ENCODE assay signal across 10 mouse cellular contexts in genomic region chr5:114942766-114943130, GRCm38 (mm10). TPM values are rescaled to one million over a fixed set of nuclear protein-coding genes. Genes with fewer than 3 reads are reported as not detected.
DNase-seq lines count a peak whose midpoint lies in the region; ATAC-seq and TF ChIP-seq lines count a peak whose summit lies in the region.
"Had no signal": no experiment of that assay in that cellular context is flagged by ENCODE, and none has a peak within 500 bp of the region (broad histone marks: within the 10 kb centered on the region; RNA-seq: fewer than 3 reads in every experiment).

No protein-coding gene starts in this region.

- WGBS in kidney, adult 2 months, result 29% methylated on average over 4 of the region's 4 CpGs
- WGBS in hindbrain, embryonic 13.5 days, result 40% methylated on average over 4 of the region's 4 CpGs
- WGBS in midbrain, embryonic 12.5 days, result 41% methylated on average over 4 of the region's 4 CpGs

- no peak for DNase-seq in kidney, adult 2 months
- DNase-seq in kidney, postnatal 36 days, result no peak
- DNase-seq in right cerebral cortex, postnatal 14 days, result no peak
- no peak for DNase-seq in adrenal gland, postnatal 36 days
- no peak for DNase-seq in thymus, postnatal 36 days

- peaks cover 3% of the 10 kb centered on the region; the same call in 1 of the 2 replicates for H3K36me3 ChIP-seq in kidney, adult 2 months (ENCODE audit: control insufficient read depth, insufficient read depth, low read length)
- H3K36me3 ChIP-seq in hindbrain, embryonic 13.5 days, result peaks cover 22% of the 10 kb centered on the region
- peaks cover 23% of the 10 kb centered on the region for H3K36me3 ChIP-seq in midbrain, embryonic 12.5 days

- peak overlapping the region; percentile 73 for H3K4me3 ChIP-seq in kidney, adult 2 months (ENCODE audit: insufficient read depth, low read depth, low read length)
- H3K4me3 ChIP-seq in bone marrow macrophage, adult 2 months (ENCODE audit: insufficient read depth, low read length), result peak overlapping the region; percentile 75
- H3K4me3 ChIP-seq in hindbrain, embryonic 13.5 days, result peak overlapping the region; percentile 67
- peak overlapping the region; percentile 70 for H3K4me3 ChIP-seq in midbrain, embryonic 12.5 days

- H3K4me1 ChIP-seq in kidney, adult 2 months (ENCODE audit: control insufficient read depth, insufficient read depth, low read length), result peaks cover 5% of the 10 kb centered on the region; the same call in 1 of the 2 replicates
- peaks cover 5% of the 10 kb centered on the region; the same call in 1 of the 2 replicates for H3K4me1 ChIP-seq in bone marrow macrophage, adult 2 months (ENCODE audit: control insufficient read depth, insufficient read depth, low read length)
- peaks cover 17% of the 10 kb centered on the region for H3K4me1 ChIP-seq in hindbrain, embryonic 13.5 days (replicated peaks)
- peaks cover 4% of the 10 kb centered on the region; the same call in 1 of the 2 replicates for H3K4me1 ChIP-seq in midbrain, embryonic 12.5 days

- peak overlapping the region; percentile 96 for H3K9ac ChIP-seq in hindbrain, embryonic 13.5 days
- H3K9ac ChIP-seq in midbrain, embryonic 12.5 days (replicated peaks), result peak overlapping the region; percentile 78

- H3K27ac ChIP-seq in kidney, adult 2 months (ENCODE audit: insufficient read depth, low read depth, low read length), result no peak overlapping the region
- no peak overlapping the region for H3K27ac ChIP-seq in bone marrow macrophage, adult 2 months (ENCODE audit: insufficient read depth, low read depth, low read length)
- peak overlapping the region; percentile 85 for H3K27ac ChIP-seq in hindbrain, embryonic 13.5 days
- no peak overlapping the region for H3K27ac ChIP-seq in midbrain, embryonic 12.5 days (replicated peaks)

- no peaks in the 10 kb centered on the region for H3K27me3 ChIP-seq in kidney, adult 2 months (replicated peaks; ENCODE audit: control insufficient read depth, insufficient read depth, low read length)
- H3K27me3 ChIP-seq in hindbrain, embryonic 13.5 days, result no peaks in the 10 kb centered on the region
- H3K27me3 ChIP-seq in midbrain, embryonic 12.5 days, result no peaks in the 10 kb centered on the region
- H3K27me3 ChIP-seq: Patski had no signal

- no peaks in the 10 kb centered on the region for H3K9me3 ChIP-seq in hindbrain, embryonic 13.5 days
- H3K9me3 ChIP-seq in midbrain, embryonic 12.5 days, result no peaks in the 10 kb centered on the region

- no peak for TF ChIP-seq POLR2A in kidney, adult 2 months (IDR thresholded peaks at IDR 0.05; ENCODE audit: low read depth, low read length)
- TF ChIP-seq POLR2A in bone marrow macrophage, adult 2 months (IDR thresholded peaks at IDR 0.05; ENCODE audit: borderline replicate concordance, low read depth, low read length), result no peak

- ATAC-seq in hindbrain, embryonic 13.5 days (ENCODE audit: low FRiP score), result no peak
- ATAC-seq in midbrain, embryonic 12.5 days (ENCODE audit: low FRiP score, low read depth), result no peak

- peak overlapping the region; percentile 74 for H3K4me2 ChIP-seq in hindbrain, embryonic 13.5 days
- H3K4me2 ChIP-seq in midbrain, embryonic 12.5 days (replicated peaks), result peak overlapping the region; percentile 62

- TF ChIP-seq CTCF in kidney, adult 2 months (conservative IDR thresholded peaks at IDR 0.05; ENCODE audit: insufficient read depth, insufficient read length, low read depth, low read length), result no peak
- no peak for TF ChIP-seq CTCF in bone marrow macrophage, adult 2 months (IDR thresholded peaks at IDR 0.05; ENCODE audit: low read depth, low read length)

RNA-seq across cellular contexts. Expression of gene 2210016L21Rik, which starts 0.8 kb away (rescaled TPM):
- polyA plus RNA-seq in kidney, adult 2 months (2012; rRNA removed), result 23.5 and 26.1 TPM in 2 replicates
- polyA plus RNA-seq in bone marrow macrophage, adult 2 months (2012; ENCODE audit: insufficient read depth, insufficient read length, missing spikeins), result 24.1 and 30.3 TPM in 2 replicates
- 107 and 110 TPM in 2 replicates for polyA plus RNA-seq in hindbrain, embryonic 13.5 days (2015; fragmentation: Nextera tagmentation; extraction: Ambion mirVana)
- 62.9 and 63.1 TPM in 2 replicates for polyA plus RNA-seq in midbrain, embryonic 12.5 days (2016; fragmentation: Nextera tagmentation; extraction: Ambion mirVana)
- 10 to 100 TPM; 41.4 to 45.7 TPM for total RNA-seq in adrenal gland, postnatal 36 days (2021)

RNA-seq across cellular contexts. Expression of gene Oasl1, which starts 19.7 kb away (rescaled TPM):
- polyA plus RNA-seq in kidney, adult 2 months (2012; rRNA removed), result 4.3 and 5.7 TPM in 2 replicates
- polyA plus RNA-seq in bone marrow macrophage, adult 2 months (2012; ENCODE audit: insufficient read depth, insufficient read length, missing spikeins), result 13.1 and 14.6 TPM in 2 replicates
- polyA plus RNA-seq in hindbrain, embryonic 13.5 days (2015; fragmentation: Nextera tagmentation; extraction: Ambion mirVana), result 0.21 and 0.57 TPM in 2 replicates
- polyA plus RNA-seq in midbrain, embryonic 12.5 days (2016; fragmentation: Nextera tagmentation; extraction: Ambion mirVana), result 0.19 TPM in 1 of 2 replicates, not detected in the other
- total RNA-seq in adrenal gland, postnatal 36 days (2021), result 1 to 10 TPM; 1.8 to 2.4 TPM
- total RNA-seq: gastrocnemius, adult 8-10 months had no signal

RNA-seq across cellular contexts. Expression of gene Hnf1a, which starts 28.1 kb away (rescaled TPM):
- polyA plus RNA-seq in kidney, adult 2 months (2012; rRNA removed), result 24.2 and 29.5 TPM in 2 replicates
- not detected in 2 replicates for polyA plus RNA-seq in bone marrow macrophage, adult 2 months (2012; ENCODE audit: insufficient read depth, insufficient read length, missing spikeins)
- polyA plus RNA-seq in hindbrain, embryonic 13.5 days (2015; fragmentation: Nextera tagmentation; extraction: Ambion mirVana), result 0.10 TPM in 1 of 2 replicates, not detected in the other
- 0.05 and 0.07 TPM in 2 replicates for polyA plus RNA-seq in midbrain, embryonic 12.5 days (2016; fragmentation: Nextera tagmentation; extraction: Ambion mirVana)
- total RNA-seq in adrenal gland, postnatal 36 days (2021), result under 1 TPM in 1 of 2 experiments, not detected in 1; 0.10 TPM
- total RNA-seq: gastrocnemius, adult 8-10 months had no signal

RNA-seq across cellular contexts. Expression of gene Oasl2, which starts 46.0 kb away (rescaled TPM):
- 10.2 and 11.2 TPM in 2 replicates for polyA plus RNA-seq in kidney, adult 2 months (2012; rRNA removed)
- 359 and 380 TPM in 2 replicates for polyA plus RNA-seq in bone marrow macrophage, adult 2 months (2012; ENCODE audit: insufficient read depth, insufficient read length, missing spikeins)
- 3.5 and 3.6 TPM in 2 replicates for polyA plus RNA-seq in hindbrain, embryonic 13.5 days (2015; fragmentation: Nextera tagmentation; extraction: Ambion mirVana)
- 1.4 and 2.0 TPM in 2 replicates for polyA plus RNA-seq in midbrain, embryonic 12.5 days (2016; fragmentation: Nextera tagmentation; extraction: Ambion mirVana)
- 10 to 100 TPM; 14.9 to 17.2 TPM for total RNA-seq in adrenal gland, postnatal 36 days (2021)

Comparison
In these comparisons a context has a peak if more than half of its experiments do, and no peak if none do; other contexts are left out.
1. RNA of gene Hnf1a, which starts 28.1 kb away (polyA plus RNA-seq): 24.2 to 29.5 TPM in kidney, adult 2 months; 0.05 to 0.07 TPM in midbrain, embryonic 12.5 days, 0.10 TPM in hindbrain, embryonic 13.5 days and not detected in bone marrow macrophage, adult 2 months; every median in the first group is over 10 times any median in the second.
2. Peak in every context shown above with its lines, with median percentiles within 50 percentile points of each other: H3K4me3 ChIP-seq.